In genomic region chr19:57494020-57494419, GRCm38 (mm10) we compare ENCODE assay signal across 19 mouse cellular contexts.
"Had no signal": no experiment of that assay in that cellular context is flagged by ENCODE, and none has a peak within 500 bp of the region (broad histone marks: within the 10 kb centered on the region; RNA-seq: fewer than 3 reads in every experiment).

No protein-coding gene starts in this region.

- H3K4me3 ChIP-seq: lung, embryonic 15.5 days; megakaryocyte, embryonic 14.5 days; midbrain, embryonic 13.5 days; midbrain, embryonic 15.5 days; neural tube, embryonic 12.5 days had no signal

- DNase-seq: lung, adult 2 months; lung, postnatal 14 days; lung, postnatal 36 days; retina, postnatal 1 day; right cerebral cortex, adult 18-20 months; right cerebral cortex, postnatal 25 days; right cerebral cortex, postnatal 4 days; spleen, adult 18-20 months; thymus, adult 18-20 months; thymus, postnatal 14 days; thymus, postnatal 36 days had no signal

- H3K9ac ChIP-seq: lung, embryonic 15.5 days; midbrain, embryonic 13.5 days; midbrain, embryonic 15.5 days; neural tube, embryonic 12.5 days had no signal

- H3K27me3 ChIP-seq: lung, embryonic 15.5 days; megakaryocyte, embryonic 14.5 days; midbrain, embryonic 13.5 days; midbrain, embryonic 15.5 days; neural tube, embryonic 12.5 days had no signal

- H3K9me3 ChIP-seq: lung, embryonic 15.5 days; megakaryocyte, embryonic 14.5 days; midbrain, embryonic 13.5 days; midbrain, embryonic 15.5 days; neural tube, embryonic 12.5 days had no signal

- H3K36me3 ChIP-seq: lung, embryonic 15.5 days; midbrain, embryonic 13.5 days; midbrain, embryonic 15.5 days; neural tube, embryonic 12.5 days had no signal

- H3K4me1 ChIP-seq: lung, embryonic 15.5 days; megakaryocyte, embryonic 14.5 days had no signal

- H3K4me2 ChIP-seq: lung, embryonic 15.5 days; midbrain, embryonic 11.5 days; midbrain, embryonic 13.5 days; midbrain, embryonic 15.5 days; neural tube, embryonic 12.5 days had no signal

- H3K27ac ChIP-seq: lung, embryonic 15.5 days; macrophage; midbrain, embryonic 13.5 days; midbrain, embryonic 15.5 days; neural tube, embryonic 12.5 days had no signal

- ATAC-seq: lung, postnatal 0 days; midbrain, embryonic 13.5 days; midbrain, embryonic 15.5 days had no signal
